Mouse (Mus musculus): ENCODE data around the gene Asic1. TPM values are rescaled to one million over a fixed set of nuclear protein-coding genes. Genes with fewer than 3 reads are reported as not detected.

The Asic1 gene
- not detected in 2 replicates for polyA plus RNA-seq (2012; ENCODE audit: low replicate concordance)

DNA sequence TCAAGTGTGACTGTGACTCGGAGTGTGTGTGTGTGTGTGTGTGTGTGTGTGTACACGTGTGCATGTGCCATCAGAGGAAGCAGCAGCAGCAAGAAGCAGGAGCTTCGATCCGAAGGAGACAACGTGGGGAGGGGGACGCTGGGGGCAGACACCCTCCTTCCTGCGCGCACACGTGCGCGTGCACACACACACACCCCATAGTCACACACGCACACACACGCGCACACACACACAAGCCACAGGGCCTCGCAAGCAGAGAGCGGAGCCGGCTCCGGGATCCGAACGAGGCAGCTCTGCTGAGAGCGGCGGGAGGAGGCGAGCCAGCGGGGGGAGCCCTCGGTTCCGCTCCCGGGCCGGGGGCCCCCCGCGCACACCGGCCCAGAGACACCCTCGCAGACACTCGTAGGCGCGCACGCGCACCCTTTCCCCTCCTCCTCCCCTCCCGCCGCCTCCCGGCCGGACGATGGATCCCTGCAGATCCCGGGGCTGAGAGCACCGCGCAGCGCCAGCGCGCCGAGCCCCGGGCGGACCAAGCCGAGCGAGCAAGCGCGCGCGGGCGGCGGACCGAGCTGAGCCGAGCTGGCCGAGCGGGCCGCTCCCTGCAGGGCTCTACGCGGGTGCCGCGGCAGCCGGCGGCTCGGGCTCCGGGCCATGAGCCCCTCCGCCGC is at the start of gene Asic1:
Gene Asic1 (plus strand): TSS at position 215 of the 668 bp plus-strand sequence.

DNA sequence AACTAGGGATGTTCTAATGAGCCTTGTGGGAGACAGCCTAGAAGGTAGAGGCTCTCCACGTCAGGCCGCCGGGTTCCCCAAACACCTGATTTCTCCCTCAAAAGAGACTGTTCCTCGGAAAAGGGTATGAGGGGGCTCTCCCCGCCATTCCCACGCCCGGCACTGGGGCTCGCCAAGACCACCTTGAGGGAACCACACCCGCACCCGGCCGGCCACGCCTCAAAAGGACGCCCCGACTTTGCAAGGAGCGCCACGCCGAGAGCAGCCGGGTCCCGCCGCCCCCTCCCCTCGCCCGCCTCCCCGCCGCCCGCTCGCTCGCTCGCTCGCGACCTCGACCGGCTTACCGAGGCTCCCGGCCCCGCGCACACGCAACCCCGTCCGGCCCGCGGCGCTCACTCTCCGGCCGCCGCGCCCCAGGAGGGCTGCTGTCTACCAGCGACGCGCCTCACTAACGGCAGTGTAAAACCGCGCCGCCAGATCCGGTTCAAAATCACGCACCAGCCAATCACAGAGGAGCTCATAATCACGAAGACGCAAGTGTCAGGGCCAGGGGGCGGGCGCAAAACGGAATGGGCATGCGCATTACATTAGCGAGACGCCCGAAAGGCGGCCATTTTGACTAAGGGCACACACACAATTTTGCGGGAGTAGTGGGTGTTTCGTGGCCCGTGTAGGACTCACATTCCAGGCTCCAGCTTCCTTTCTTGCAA is 18.9 kb upstream of the Asic1 start, which contains the start of gene Racgap1:
Gene Racgap1 (minus strand): TSS at position 494 of the 710 bp plus-strand sequence.

DNA sequence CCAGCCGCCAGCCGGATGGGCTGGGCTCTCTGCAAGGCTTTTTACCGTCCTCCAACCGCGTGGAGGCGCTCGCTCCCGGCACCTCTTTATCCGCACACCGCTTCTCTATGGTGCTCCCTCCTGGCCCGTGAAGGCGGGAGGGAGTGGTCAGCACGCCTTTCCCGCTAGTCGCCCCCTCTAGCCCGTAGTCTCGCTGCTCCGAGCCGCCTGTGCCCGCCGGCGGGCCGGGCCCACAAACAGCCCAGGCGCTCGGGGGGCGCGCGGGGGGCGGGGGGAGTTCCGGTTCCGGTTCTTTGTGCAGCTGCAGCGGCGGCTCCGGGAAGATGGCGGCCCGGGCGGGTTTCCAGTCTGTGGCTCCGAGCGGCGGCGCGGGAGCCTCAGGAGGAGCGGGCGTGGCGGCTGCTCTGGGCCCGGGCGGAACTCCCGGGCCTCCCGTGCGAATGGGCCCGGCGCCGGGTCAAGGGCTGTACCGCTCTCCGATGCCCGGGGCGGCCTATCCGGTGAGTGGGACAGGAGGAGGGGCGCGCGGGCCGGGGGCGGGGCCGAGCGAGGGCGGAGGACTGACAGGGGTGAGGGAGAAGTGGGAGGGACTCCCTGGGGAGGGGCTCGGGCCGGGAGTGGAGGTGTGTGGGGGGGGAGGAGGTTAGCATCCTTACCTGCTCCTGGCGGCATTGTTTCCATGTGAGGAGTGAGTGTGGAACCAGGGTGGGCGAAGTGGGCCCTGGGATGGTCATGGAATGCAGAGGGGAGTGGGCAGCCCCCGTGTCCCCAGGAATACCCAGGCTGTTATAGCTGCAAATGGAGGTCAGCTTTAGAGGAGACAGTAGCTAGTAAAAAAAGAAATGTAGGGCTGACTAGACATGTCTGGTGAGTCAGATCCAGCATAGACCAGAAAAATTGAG is 32.1 kb downstream of the Asic1 start, which contains the start of gene Smarcd1:
Gene Smarcd1 (plus strand): TSS at position 131 of the 902 bp plus-strand sequence.

DNA sequence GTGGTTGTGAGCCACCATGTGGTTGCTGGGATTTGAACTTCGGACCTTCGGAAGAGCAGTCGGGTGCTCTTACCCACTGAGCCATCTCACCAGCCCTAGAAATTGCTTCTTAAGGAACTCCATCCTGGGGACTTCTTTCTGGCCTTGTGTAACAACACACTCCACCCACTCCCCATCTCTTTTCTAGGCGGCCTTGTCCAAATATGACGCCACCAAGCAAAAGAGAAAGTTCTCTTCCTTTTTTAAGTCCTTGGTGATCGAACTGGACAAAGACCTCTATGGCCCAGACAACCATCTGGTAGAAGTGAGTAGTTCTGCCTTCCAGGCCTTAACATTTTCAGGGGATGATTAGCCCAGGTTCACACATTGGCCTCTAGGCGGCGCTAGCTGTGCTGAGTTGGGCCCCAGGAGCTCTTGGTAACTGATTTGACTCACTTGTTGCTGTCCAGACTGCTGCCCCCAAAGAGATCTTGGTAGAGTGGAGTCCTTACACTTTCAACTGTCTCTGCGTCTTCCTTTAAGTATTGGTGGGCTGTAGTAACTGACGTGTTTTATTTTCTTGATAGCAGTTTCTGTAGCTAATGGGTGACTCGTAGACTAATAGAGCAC is 35.4 kb downstream of the Asic1 start, which contains the start of gene Gm17349:
Gene Gm17349 (minus strand): TSS at position 51 of the 609 bp plus-strand sequence.

DNA sequence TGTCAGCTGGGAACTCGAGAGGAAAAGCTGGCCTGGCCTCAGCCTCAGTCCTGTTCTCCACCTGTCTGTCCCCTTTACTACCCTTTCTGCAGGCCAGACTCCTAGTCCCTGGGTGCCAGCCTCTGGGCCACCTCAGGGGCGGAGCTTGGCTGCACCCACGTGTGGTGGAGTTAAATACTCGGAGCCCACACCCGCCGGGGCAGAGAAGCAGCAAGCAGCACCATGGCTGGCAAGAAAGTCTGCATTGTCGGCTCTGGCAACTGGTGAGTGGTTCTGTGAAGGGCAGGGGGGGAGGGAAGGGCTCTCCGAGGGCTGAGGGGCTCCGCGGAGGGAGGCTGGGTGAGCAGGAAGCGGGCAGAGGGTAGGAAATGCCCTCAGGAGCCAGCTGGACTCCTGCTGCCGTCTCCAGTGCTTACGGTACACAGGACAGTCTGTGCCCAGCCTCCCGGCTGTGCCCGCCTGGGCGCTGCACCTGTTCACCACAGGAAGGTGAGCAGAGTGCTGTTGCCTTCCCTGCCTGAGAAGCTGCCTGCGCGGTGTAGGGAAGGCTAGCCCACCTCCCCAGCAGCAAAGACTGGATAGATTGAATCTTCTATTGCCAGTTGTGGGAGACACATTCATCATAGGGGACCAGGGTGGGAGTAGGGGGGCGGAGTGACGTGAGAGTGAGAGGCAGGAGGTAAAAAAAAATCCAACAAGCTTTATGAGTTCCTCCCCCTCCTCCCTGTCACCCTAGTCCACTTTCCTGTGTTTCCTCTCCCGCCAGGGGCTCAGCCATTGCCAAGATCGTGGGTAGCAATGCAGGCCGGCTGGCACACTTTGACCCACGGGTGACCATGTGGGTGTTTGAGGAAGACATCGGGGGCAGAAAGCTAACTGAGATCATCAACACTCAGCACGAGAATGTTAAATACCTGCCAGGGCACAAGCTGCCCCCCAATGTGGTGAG is 47.5 kb downstream of the Asic1 start, which contains the start of gene Gpd1:
Gene Gpd1 (plus strand): TSS at position 130 of the 949 bp plus-strand sequence.

DNA sequence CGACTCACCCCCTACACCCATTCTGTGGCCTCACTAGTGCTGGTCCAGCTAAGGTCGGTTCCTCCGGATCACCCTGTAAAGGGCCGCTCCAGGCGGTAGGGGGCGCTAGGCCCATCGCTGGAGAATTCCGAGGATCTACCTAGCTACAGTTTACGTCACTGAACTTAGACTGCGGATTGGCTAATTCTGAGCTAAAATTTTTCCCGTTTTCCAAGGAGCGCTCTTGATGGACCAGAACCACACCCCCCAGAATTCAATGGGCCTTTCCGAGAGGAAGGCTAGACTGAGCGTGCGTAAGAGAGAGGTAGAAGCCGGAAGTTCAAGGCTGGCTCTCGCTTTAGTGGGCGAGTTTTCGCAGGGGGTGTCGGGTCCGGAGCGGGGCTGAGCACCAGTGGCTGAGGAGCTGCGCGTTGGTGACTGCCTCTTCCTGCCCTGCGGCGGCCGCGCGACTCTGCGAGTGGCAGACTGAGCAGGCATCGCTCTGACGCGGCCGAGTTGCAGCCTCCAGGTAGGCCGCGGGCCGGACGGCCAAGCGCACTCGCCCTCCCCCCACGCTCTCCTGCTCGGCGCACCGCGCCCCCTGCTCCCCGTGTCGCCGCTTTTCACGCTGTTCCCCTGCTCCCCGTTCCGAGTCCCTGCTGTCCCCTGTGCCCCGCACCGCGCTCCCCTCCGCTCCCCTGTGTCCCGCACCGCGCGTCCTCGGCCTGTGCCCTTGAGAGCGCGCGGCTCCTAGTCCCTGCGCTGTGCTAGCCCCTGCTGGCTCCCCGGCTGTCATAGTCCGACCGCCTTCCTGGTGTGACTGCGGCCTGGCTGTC is 55.4 kb downstream of the Asic1 start, which contains the start of gene Cox14:
Gene Cox14 (plus strand): TSS at position 278 of the 815 bp plus-strand sequence.

Other genes starting within 250 kb of the Asic1 start
- gene Nckap5l, start 212.6 kb upstream of the Asic1 start, polyA plus RNA-seq (2012; ENCODE audit: low replicate concordance): 6.2 and 9.8 TPM in 2 replicates
- gene Bcdin3d, start 195.6 kb upstream of the Asic1 start, polyA plus RNA-seq (2012; ENCODE audit: low replicate concordance): 3.8 and 5.3 TPM in 2 replicates
- gene Faim2, start 142.2 kb upstream of the Asic1 start, polyA plus RNA-seq (2012; ENCODE audit: low replicate concordance): 0.01 TPM in 1 of 2 replicates, not detected in the other
- 0.17 TPM in 1 of 2 replicates, not detected in the other for gene Aqp2, start 91.3 kb upstream of the Asic1 start, polyA plus RNA-seq (2012; ENCODE audit: low replicate concordance)
- gene Aqp5, start 79.6 kb upstream of the Asic1 start, polyA plus RNA-seq (2012; ENCODE audit: low replicate concordance): not detected in 2 replicates
- not detected in 2 replicates for gene Aqp6, start 69.0 kb upstream of the Asic1 start, polyA plus RNA-seq (2012; ENCODE audit: low replicate concordance)
- 3.3 and 14.9 TPM in 2 replicates for gene Racgap1, start 18.7 kb upstream of the Asic1 start, polyA plus RNA-seq (2012; ENCODE audit: low replicate concordance)
- gene Smarcd1, start 31.8 kb downstream of the Asic1 start, polyA plus RNA-seq (2012; ENCODE audit: low replicate concordance): 27.7 and 29.8 TPM in 2 replicates
- gene Gm17349, start 35.1 kb downstream of the Asic1 start, polyA plus RNA-seq (2012; ENCODE audit: low replicate concordance): 10.0 and 21.9 TPM in 2 replicates
- 8.1 and 8.8 TPM in 2 replicates for gene Gpd1, start 47.1 kb downstream of the Asic1 start, polyA plus RNA-seq (2012; ENCODE audit: low replicate concordance)
- gene Cox14, start 55.2 kb downstream of the Asic1 start, polyA plus RNA-seq (2012; ENCODE audit: low replicate concordance): 26.9 and 33.0 TPM in 2 replicates
- gene Cers5, start 102.5 kb downstream of the Asic1 start, polyA plus RNA-seq (2012; ENCODE audit: low replicate concordance): 1.6 and 2.9 TPM in 2 replicates
- gene Lima1, start 205.1 kb downstream of the Asic1 start, polyA plus RNA-seq (2012; ENCODE audit: low replicate concordance): 1.0 and 2.6 TPM in 2 replicates